Mouse (Mus musculus) forebrain, embryonic 12.5 days (tissue): Measurements from ENCODE around the gene Ccdc40. TPM values are rescaled to one million over a fixed set of nuclear protein-coding genes. Genes with fewer than 3 reads are reported as not detected.
"Not testable (repeated sequence)": the region's sequence is repeated elsewhere in the genome, so short reads cannot be mapped to it uniquely, and the experiment has no call there.

Experiments
- ATAC-seq: fragments of 200-750 bp; cut with Nextera tagmentation; 2 replicates; pipeline ENCODE4 v1.8.0; 2017; ENCODE audit warnings: moderate TSS enrichment; ENCODE audit not compliant: low FRiP score
- H3K27ac ChIP-seq: fragments of 300-500 bp; sonication (generic); 2 replicates; pipeline ENCODE4 v1.5.1; 2016; ENCODE audit warnings: mild to moderate bottlenecking
- H3K27me3 ChIP-seq: fragments of 300-500 bp; sonication (generic); 2 replicates; pipeline ENCODE4 v1.6.1; 2016; ENCODE audit warnings: mild to moderate bottlenecking
- H3K36me3 ChIP-seq: fragments of 300-500 bp; sonication (generic); replicated peaks from 2 replicates; pipeline ENCODE4 v1.6.1; 2016; ENCODE audit warnings: mild to moderate bottlenecking
- H3K4me1 ChIP-seq: fragments of 300-500 bp; sonication (generic); 2 replicates; pipeline ENCODE4 v1.6.1; 2016
- H3K4me2 ChIP-seq: fragments of 300-500 bp; sonication (generic); 2 replicates; pipeline ENCODE4 v1.6.1; 2016; ENCODE audit warnings: mild to moderate bottlenecking, moderate library complexity
- H3K4me3 ChIP-seq: fragments of 300-500 bp; sonication (generic); replicated peaks from 2 replicates; pipeline ENCODE4 v1.5.1; 2016; ENCODE audit warnings: mild to moderate bottlenecking
- H3K9ac ChIP-seq: fragments of 300-500 bp; sonication (generic); 2 replicates; pipeline ENCODE4 v1.6.1; 2016; ENCODE audit warnings: mild to moderate bottlenecking
- H3K9me3 ChIP-seq: fragments of 300-500 bp; sonication (generic); 2 replicates; pipeline ENCODE4 v1.6.1; 2016
- WGBS: fragments of 180-500 bp; shearing (Covaris S2); methylation state at CpG from one replicate; pipeline ENCODE4 v1.1.7; 2016; 5-methylcytosine and 5-hydroxymethylcytosine counted together
- polyA plus RNA-seq: library from polyadenylated mRNA; unstranded; fragments of >200 nt; fragmentation: Nextera tagmentation; extraction: Ambion mirVana; gene quantifications from 2 replicates; pipeline ENCODE4 v1.2.1, GENCODE M21; 2016

Ccdc40 gene
- polyA plus RNA-seq, 1 experiment from 2014 or later: 20.7 TPM

DNA sequence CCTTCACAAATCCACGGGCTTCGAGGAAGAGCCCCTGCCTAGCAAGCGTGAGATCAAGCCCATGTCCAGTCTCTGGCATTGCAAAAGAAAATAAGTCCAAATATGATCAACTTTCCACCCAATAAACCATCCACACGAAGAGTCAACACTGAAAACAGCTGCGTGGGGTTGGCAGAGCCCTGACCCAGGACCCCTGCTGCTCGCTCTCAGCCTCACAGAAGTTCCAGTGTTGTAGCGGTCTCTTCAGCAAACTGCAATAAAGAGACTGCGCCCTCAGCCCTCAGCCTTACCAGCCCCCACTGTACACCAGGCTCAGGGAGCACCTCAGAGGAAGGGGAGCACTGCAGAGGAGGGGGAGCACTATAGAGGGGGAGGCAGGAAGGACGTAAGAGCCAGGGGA is 2.7 kb upstream of the Ccdc40 start:
- Histone ChIP-seq H3K4me1 (peaks cover 81% of the 10 kb centered on the region), H3K36me3 (no peaks in the 10 kb centered on the region), H3K27ac (no peak overlapping the region), H3K9me3 (no peaks in the 10 kb centered on the region), H3K4me3 (no peak overlapping the region), H3K27me3 (peaks cover 3% of the 10 kb centered on the region; the same call in 1 of the 2 replicates), H3K9ac (peak overlapping the region; percentile 25; the same call in 1 of the 2 replicates), H3K4me2 (peak overlapping the region; percentile 24; the same call in 1 of the 2 replicates)
- WGBS: 72% methylated on average over 9 of the region's 9 CpGs
- no peak for ATAC-seq

DNA sequence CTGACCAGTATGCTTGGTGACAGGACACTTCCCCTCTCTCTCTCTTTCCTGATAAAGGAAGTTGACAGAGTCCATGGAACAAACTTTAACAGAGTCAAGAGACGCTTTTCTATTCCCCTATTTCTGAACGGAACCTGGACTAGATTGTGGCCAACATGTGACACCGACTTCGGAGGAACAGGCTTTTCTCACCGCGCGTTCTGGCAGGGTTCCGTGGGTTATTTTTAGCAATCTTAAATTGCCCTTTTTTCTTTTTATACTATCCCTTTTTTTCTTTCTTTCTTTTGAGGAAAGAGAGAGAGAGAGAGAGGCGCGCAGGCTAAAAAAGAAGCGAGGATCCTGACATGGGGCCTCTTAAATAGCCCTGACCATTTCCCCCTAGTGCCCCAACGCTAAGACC is 781 bp upstream of the Ccdc40 start:
- H3K36me3 ChIP-seq: peaks cover 13% of the 10 kb centered on the region; the same call in 1 of the 2 replicates

DNA sequence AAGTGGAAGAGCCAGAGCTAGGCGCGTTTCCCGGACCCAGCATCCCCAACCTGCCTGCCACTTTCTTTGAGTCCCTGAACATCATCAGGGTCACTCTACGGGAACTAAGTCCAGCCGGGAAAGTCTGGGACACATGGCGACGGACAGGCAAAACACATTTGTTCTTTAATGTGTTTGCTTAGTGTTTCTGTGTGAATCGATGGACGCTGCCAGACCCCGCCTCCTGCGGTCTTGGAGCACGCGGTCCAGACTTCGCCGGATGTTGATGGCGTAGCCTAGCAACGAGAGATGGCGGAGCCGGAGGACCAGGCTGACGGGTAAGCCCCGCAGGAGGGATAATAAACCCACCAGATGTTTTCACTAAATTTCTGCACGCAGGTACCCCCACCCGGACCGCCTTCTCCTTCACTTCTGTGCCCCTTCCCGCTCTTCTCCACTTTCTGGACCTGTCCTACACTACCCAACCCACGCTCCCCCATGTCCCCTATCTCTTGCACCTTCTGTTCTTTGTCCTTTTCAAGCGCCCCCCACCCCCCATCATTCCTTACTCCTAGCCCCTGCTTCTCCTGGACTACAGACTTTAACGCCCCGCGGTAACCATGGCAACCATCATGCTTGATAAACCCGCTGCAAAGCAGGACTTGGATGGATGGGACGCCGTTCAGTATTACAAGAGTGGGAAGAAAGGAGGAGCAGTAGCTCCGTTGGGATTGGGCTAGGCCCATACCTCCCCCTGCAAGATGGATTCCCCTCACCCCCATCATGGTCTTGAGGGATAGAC is 664 bp downstream of the Ccdc40 start:
- Histone ChIP-seq H3K4me3 (peak overlapping the region; percentile 80), H3K36me3 (peaks cover 13% of the 10 kb centered on the region; the same call in 1 of the 2 replicates), H3K27me3 (peaks cover 3% of the 10 kb centered on the region; the same call in 1 of the 2 replicates), H3K9me3 (no peaks in the 10 kb centered on the region), H3K27ac (peak overlapping the region; percentile 88), H3K4me1 (peaks cover 53% of the 10 kb centered on the region), H3K4me2 (peak overlapping the region; percentile 90), H3K9ac (peak overlapping the region; percentile 90)
- 2% methylated on average over 34 of the region's 34 CpGs for WGBS
- peak; percentile 93 for ATAC-seq

More for the DNA sequence above, 781 bp upstream of the Ccdc40 start:
- peaks cover 3% of the 10 kb centered on the region; the same call in 1 of the 2 replicates for H3K27me3 ChIP-seq
- peak overlapping the region; percentile 80 for H3K4me3 ChIP-seq
- H3K9me3 ChIP-seq: no peaks in the 10 kb centered on the region
- peaks cover 66% of the 10 kb centered on the region for H3K4me1 ChIP-seq
- 3% methylated on average over 12 of the region's 12 CpGs for WGBS
- peak overlapping the region; percentile 90 for H3K4me2 ChIP-seq
- peak overlapping the region; percentile 90 for H3K9ac ChIP-seq
- H3K27ac ChIP-seq: no peak overlapping the region; the same call in 1 of the 2 replicates
- no peak for ATAC-seq

DNA sequence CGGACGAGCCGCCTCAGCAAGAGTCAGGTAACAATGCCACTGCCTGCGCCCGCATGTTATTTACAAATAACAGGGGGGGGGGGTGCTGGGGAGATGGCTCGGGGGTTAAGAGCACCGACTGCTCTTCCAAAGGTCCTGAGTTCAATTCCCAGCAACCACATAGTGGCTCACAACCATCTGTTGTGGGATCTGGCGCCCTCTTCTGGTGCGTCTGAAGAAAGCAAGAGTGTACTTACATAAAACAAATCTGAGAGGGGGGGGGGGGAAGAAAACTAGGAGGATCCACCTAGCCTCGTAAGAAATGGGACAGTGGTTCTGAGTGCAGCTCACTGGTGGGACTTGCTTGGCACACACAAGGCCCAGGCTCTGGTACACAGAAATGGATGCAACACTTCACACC is 6.4 kb downstream of the Ccdc40 start:
- Histone ChIP-seq H3K4me2 (no peak overlapping the region), H3K27ac (no peak overlapping the region), H3K4me3 (no peak overlapping the region), H3K36me3 (peaks cover 37% of the 10 kb centered on the region), H3K9me3 (no peaks in the 10 kb centered on the region), H3K9ac (no peak overlapping the region), H3K4me1 (peaks cover 22% of the 10 kb centered on the region), H3K27me3 (0 out of 2 replicates have a peak, but pooled peaks cover 5% of the 10 kb centered on the region)
- 92% methylated on average over 10 of the region's 10 CpGs for WGBS
- ATAC-seq: no peak

DNA sequence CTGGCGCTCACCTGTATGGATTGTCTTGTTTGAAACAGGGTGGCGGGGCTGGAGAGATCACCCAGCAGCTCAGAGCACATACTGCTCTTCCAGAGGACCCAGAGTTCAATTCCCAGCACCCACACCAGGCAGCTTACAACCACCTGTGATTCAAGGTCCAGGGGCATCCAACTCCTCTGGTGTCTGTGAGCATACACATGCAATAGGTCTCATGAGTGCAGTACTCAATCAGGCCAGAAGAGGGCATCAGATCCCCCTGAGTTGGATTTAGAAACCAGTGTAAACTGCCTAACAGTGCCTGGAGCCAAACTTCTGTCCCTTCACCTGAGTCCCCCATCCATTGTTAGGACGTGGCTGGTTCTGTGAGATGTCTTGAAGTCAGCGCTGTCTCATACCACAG is 7.2 kb downstream of the Ccdc40 start:
- Histone ChIP-seq H3K9ac (no peak overlapping the region), H3K36me3 (peaks cover 45% of the 10 kb centered on the region), H3K4me2 (no peak overlapping the region), H3K4me1 (peaks cover 13% of the 10 kb centered on the region), H3K27ac (no peak overlapping the region), H3K9me3 (no peaks in the 10 kb centered on the region), H3K4me3 (no peak overlapping the region), H3K27me3 (0 out of 2 replicates have a peak, but pooled peaks cover 5% of the 10 kb centered on the region)
- 83% methylated on average over 4 of the region's 4 CpGs for WGBS
- no peak for ATAC-seq

DNA sequence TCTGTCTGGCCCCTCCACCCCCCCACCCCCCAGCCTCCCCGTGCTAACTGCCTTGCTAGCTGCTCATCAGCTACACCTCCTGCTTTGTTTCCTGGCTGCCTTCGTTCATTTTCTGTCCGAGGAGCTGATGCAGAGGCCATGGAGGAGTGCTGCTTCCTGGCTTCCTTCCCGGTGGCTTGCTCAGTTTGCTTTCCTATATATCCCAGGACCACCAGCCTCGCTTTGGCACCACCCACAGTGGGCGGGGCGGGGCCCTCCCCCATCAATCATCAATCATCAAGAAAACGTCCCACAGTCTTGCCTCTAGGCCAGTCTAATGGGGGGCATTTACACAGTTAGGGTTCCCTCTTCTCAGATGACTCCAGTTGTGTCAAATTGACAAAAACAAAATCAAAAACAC is 8.0 kb downstream of the Ccdc40 start:
- Histone ChIP-seq H3K36me3 (peaks cover 50% of the 10 kb centered on the region), H3K9me3 (no peaks in the 10 kb centered on the region), H3K4me1 (peaks cover 11% of the 10 kb centered on the region), H3K4me3 (no peak overlapping the region), H3K27ac (no peak overlapping the region), H3K9ac (no peak overlapping the region), H3K27me3 (0 out of 2 replicates have a peak, but pooled peaks cover 5% of the 10 kb centered on the region), H3K4me2 (no peak overlapping the region)
- ATAC-seq: no peak
- 52% methylated on average over 8 of the region's 8 CpGs for WGBS

DNA sequence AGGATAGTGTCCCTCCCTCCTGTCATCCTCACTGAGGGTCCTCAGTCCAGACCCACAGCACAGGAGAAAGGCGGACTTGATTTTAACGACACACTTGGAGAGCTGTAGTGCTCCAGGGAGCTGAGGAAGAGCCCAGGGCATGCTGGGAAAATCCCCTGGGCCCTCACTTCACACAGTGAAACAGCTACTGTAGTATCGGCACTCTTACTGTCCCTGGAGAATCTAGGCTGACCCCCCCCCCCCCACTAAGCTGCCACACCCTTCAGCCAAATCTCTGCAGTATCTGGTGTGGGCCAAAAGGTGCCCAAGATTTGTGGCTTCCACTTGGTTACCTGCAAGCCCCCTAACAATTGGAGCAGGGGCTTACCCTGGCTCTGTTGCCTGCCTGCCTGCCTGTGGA is 8.6 kb downstream of the Ccdc40 start:
- WGBS: 60% methylated on average over 3 of the region's 3 CpGs
- H3K4me2 ChIP-seq: no peak overlapping the region
- H3K4me1 ChIP-seq: peaks cover 11% of the 10 kb centered on the region
- no peak overlapping the region for H3K4me3 ChIP-seq
- H3K27me3 ChIP-seq: 0 out of 2 replicates have a peak, but pooled peaks cover 5% of the 10 kb centered on the region
- ATAC-seq: no peak
- no peaks in the 10 kb centered on the region for H3K9me3 ChIP-seq
- H3K27ac ChIP-seq: no peak overlapping the region
- H3K36me3 ChIP-seq: peaks cover 43% of the 10 kb centered on the region
- H3K9ac ChIP-seq: no peak overlapping the region

DNA sequence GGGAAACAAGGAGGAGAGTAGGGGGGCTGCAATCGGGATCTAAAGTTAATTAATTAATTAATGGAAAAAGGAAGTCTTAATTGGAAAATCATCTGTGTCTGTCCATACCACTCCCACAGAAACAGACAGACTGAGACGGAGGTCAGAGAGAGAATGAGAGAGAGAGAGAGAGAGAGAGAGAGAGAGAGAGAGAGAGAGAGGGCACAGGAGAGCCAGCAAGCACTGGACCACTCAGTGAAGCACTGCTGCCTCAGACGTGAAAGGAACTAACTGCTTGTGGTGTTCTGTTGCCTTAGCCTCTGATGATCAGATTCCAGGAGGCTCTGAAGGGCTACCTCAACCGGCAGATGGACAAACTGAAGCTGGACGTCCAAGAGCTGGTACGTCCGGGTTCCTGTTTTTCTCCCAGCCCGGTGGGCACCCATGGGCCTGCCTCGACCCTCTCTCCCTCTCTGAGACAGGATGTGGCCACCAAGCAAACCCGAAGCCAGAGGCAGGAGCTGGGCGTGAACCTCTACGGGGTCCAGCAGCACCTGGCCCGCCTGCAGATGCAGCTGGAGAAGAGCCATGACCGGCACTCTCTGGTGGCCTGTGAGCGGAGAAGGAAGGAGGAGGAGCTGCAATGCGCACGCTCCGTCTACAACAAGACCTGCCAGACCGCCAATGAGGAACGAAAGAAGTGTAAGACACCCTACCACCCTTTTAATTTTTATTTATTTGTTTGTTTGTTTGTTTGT is 9.4 kb downstream of the Ccdc40 start:
- peaks cover 41% of the 10 kb centered on the region for H3K36me3 ChIP-seq
- H3K27ac ChIP-seq: 0 out of 2 replicates have a peak overlapping the region, but pooled peaks have one; percentile 38
- H3K4me2 ChIP-seq: peak overlapping the region; percentile 49
- H3K9ac ChIP-seq: peak overlapping the region; percentile 9; the same call in 1 of the 2 replicates
- H3K9me3 ChIP-seq: no peaks in the 10 kb centered on the region
- peak; percentile 62 for ATAC-seq
- peaks cover 11% of the 10 kb centered on the region for H3K4me1 ChIP-seq
- peak overlapping the region; percentile 19 for H3K4me3 ChIP-seq
- 35% methylated on average over 19 of the region's 20 CpGs for WGBS
- H3K27me3 ChIP-seq: 0 out of 2 replicates have a peak, but pooled peaks cover 5% of the 10 kb centered on the region

DNA sequence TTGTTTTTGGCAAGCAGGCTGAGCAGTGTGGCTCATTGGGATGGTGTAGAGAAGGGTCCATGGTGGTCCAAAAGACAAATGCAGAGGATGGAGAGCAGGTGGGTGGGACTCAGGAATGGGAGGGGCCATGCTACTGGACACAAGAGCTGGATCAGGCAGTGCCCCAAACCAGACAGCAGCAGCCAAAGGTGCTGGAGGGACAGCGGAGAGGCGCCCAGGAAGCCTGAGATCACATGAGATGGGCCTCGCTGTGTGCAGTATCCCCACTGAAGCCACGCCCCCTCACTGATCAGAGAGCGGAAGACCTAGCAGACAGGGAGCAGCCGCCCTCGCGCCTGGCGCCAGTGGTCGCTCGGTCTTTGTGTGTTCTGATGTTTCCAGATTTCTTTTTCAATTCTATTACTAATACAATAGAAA is 9.9 kb downstream of the Ccdc40 start:
- Histone ChIP-seq H3K27ac (0 out of 2 replicates have a peak overlapping the region, but pooled peaks have one; percentile 43), H3K4me1 (peaks cover 11% of the 10 kb centered on the region), H3K4me3 (peak overlapping the region; percentile 19), H3K4me2 (peak overlapping the region; percentile 49), H3K36me3 (peaks cover 47% of the 10 kb centered on the region), H3K9ac (peak overlapping the region; percentile 9; the same call in 1 of the 2 replicates), H3K9me3 (no peaks in the 10 kb centered on the region), H3K27me3 (0 out of 2 replicates have a peak, but pooled peaks cover 5% of the 10 kb centered on the region)
- WGBS: 22% methylated on average over 11 of the region's 11 CpGs
- peak; percentile 65 for ATAC-seq

DNA sequence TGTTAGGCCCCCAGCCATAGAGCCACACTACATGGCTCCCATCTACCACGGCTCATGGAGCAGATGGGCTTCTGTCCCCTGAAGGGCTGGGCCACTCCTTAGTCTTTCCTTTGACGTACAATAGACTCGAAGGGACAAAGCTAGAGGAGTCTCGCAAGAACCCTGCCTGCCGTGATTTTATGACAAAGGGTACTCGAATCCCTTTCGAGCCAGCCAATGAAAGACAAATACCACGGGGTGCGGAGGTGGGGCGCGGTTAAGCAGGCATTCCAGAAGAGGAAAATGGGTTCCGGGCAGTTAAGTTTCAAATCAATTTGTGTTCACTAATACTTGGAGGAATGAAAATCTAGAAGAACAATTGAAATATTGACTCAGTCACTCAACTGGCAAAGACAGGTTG is 11.1 kb downstream of the Ccdc40 start:
- 89% methylated on average over 12 of the region's 12 CpGs for WGBS
- 0 out of 2 replicates have a peak, but pooled peaks cover 5% of the 10 kb centered on the region for H3K27me3 ChIP-seq
- peaks cover 46% of the 10 kb centered on the region for H3K36me3 ChIP-seq
- H3K9me3 ChIP-seq: no peaks in the 10 kb centered on the region
- H3K9ac ChIP-seq: no peak overlapping the region
- H3K4me3 ChIP-seq: no peak overlapping the region
- H3K4me1 ChIP-seq: peaks cover 11% of the 10 kb centered on the region
- H3K4me2 ChIP-seq: no peak overlapping the region
- ATAC-seq: no peak
- H3K27ac ChIP-seq: no peak overlapping the region

DNA sequence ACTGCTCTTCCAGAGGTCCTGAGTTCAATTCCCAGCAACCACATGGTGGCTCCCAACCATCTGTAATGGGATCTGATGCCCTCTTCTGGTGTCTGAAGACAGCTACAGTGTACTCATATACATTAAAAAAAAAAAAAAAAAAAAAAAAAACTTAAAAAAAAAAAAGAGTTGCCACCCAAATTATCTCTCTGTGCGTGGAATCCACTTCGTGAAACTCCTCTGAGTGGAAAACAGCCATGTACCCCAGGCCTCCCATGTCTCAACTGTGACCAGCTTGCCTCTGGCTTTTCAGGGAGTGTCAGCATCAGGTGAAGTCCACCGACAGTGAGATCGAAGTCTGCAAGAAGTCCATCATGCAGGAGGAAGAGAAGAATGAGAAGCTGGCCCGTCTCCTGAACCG is 17.2 kb downstream of the Ccdc40 start:
- 89% methylated on average over 6 of the region's 6 CpGs for WGBS
- H3K4me3 ChIP-seq, H3K4me2 ChIP-seq, H3K27me3 ChIP-seq, H3K4me1 ChIP-seq, H3K27ac ChIP-seq, H3K9me3 ChIP-seq, H3K9ac ChIP-seq, ATAC-seq: not testable (repeated sequence)
- H3K36me3 ChIP-seq: peaks cover 27% of the 10 kb centered on the region

DNA sequence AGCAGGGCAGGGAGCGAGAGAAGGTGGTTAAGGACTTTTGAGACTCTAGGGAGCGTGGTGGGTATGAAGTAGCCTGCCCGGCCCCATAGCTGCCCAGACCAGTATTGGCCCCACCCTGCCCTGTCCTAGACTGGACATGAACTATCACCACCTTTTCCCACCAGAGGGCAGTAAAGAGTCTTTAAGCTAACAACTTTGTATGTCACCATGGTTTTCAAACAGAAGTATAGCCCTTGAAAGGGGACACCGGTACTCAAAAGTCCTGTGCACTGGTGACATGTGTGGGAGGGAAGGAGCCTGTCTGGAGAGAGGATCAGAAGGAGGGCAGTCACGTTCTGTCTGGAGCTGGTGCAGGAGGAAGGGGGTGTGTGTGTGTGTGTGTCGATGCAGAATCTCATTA is 20.6 kb downstream of the Ccdc40 start:
- WGBS: 33% methylated on average over 6 of the region's 6 CpGs
- Histone ChIP-seq H3K4me3 (no peak overlapping the region), H3K27ac (no peak overlapping the region), H3K9ac (no peak overlapping the region; the same call in 1 of the 2 replicates), H3K4me2 (no peak overlapping the region), H3K9me3 (no peaks in the 10 kb centered on the region), H3K27me3 (no peaks in the 10 kb centered on the region), H3K36me3 (peaks cover 10% of the 10 kb centered on the region), H3K4me1 (peaks cover 22% of the 10 kb centered on the region)
- peak; percentile 25; the same call in 1 of the 2 replicates for ATAC-seq
